Mouse (Mus musculus) liver, adult 2 months (tissue): ENCODE measurements around the gene Plod2.

ENCODE experiments used
- CTCF ChIP-seq: fragments of 200-500 bp; IDR thresholded peaks from 2 replicates; pipeline ENCODE4 v1.5.1; 2011; ENCODE audit warnings: low read depth, low read length, control low read depth
- POLR2A ChIP-seq: fragments of 200-500 bp; IDR thresholded peaks from 2 replicates; pipeline ENCODE4 v1.6.1; 2011; ENCODE audit warnings: low read length, control low read depth; ENCODE audit not compliant: insufficient read depth; ENCODE audit errors: extremely low read depth

GRCm38 (mm10) chr9:92511696-92512095 is 30.3 kb upstream of the Plod2 start:
- TF ChIP-seq CTCF, result no peak
- TF ChIP-seq POLR2A, result no peak
